Mouse (Mus musculus): ENCODE data around the gene Vps26c. TPM values are rescaled to one million over a fixed set of nuclear protein-coding genes. Genes with fewer than 3 reads are reported as not detected.

Gene Vps26c
- total RNA-seq, 4 experiments from 2014 or later, result 32.4 to 44.2 (median 39.2) TPM

DNA sequence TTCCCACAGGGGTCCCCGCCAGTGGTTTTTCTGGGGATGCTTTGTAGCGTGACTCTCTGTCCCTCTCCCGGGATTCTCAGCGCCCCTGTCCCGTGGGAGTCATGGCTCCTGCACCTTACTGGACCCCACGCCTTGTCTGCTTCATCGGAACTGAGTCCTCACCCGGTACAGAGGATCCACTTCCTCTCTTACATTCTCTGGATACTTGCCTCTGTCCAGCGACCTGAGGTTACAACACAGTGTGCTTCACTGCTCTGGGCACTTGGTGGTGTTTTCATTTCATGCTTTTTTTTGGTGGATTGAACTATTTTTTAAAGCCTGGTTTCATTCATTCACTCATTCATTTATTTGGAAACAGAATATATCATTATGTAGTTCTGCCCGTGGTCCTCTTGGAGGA lies 23.2 kb upstream of the Vps26c start:
- no peak for DNase-seq (ENCODE audit: low spot score in 2 of 2)

DNA sequence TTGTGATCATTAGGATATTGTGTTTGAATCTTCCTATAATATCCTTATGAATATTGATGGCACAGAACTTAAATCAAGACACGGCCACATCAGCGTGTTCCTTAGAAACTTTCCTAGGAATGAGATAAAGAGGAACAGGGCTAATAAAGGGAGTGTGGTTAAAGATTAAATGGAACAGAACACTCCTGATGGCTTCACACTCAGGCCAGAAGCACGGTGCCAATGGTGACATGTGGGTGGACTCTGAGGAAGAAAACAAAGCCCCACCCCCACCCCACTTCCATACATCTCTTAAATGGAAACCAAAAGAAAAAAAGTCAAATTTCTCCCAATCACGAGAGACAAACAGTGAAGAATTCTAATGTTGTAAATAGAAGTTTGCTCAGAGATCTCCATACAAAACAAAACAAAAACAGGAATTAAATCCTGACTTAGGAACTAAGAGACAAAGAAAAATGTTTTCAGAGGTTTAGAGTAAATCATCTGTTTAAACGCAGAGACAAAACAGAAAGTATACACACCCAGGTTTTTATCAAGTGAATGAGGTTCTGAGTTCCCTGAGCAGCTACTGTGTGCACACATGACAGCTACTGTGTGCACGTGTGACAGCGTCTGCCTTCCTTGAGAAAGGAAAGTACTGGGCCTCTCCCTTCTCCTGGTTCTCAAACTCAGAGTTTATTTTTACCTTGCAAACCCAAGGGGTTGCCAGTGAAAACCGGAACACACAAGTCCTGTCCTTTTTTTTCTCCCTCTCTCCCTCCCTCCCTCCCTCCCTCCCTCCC lies 19.3 kb upstream of the Vps26c start:
- DNase-seq (ENCODE audit: low spot score in 2 of 2), result no peak

GRCm38 (mm10) chr16:94544540-94545105 lies 18.0 kb upstream of the Vps26c start:
- DNase-seq (ENCODE audit: low spot score in 2 of 2), result no peak

GRCm38 (mm10) chr16:94542898-94543297 lies 16.3 kb upstream of the Vps26c start:
- no peak for DNase-seq (ENCODE audit: low spot score in 2 of 2)

DNA sequence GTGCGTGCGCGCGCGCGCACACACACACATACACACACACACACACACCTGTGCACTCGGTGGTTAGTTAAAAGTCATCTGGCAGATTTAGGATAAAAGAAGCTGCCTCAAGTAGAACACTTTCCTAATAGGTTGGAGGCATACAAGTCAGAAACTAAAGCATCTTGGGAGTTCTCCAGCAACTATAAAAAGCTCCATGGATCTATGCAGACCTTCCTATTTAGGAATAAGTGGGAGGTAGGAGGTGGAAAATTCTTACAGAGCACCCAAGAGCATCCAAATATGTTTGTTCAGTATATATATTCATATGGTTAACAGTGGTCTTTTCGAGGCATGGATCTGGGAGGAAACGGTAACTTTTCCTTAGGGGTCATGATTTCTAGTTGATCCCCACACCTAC lies 13.5 kb upstream of the Vps26c start:
- DNase-seq (ENCODE audit: low spot score in 2 of 2), result no peak

DNA sequence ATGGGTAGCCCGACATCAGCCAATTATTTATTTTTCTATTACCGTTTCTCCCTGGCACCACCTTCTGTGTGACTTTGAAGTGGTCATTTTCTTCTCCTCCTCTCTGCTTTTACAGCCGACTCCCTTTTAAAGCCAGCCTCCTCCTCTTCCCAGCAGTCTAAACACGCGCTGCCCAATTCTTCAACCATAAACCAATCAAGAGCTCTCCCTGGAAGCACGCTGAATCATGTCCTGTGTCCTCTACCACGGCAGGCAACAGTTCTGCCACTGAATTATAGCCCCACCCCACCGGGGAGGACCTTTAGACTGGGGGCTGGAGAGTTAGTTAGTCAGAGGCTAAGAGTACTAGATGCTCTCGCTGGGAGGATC lies 10.5 kb upstream of the Vps26c start:
- no peak for DNase-seq (ENCODE audit: low spot score in 2 of 2)

DNA sequence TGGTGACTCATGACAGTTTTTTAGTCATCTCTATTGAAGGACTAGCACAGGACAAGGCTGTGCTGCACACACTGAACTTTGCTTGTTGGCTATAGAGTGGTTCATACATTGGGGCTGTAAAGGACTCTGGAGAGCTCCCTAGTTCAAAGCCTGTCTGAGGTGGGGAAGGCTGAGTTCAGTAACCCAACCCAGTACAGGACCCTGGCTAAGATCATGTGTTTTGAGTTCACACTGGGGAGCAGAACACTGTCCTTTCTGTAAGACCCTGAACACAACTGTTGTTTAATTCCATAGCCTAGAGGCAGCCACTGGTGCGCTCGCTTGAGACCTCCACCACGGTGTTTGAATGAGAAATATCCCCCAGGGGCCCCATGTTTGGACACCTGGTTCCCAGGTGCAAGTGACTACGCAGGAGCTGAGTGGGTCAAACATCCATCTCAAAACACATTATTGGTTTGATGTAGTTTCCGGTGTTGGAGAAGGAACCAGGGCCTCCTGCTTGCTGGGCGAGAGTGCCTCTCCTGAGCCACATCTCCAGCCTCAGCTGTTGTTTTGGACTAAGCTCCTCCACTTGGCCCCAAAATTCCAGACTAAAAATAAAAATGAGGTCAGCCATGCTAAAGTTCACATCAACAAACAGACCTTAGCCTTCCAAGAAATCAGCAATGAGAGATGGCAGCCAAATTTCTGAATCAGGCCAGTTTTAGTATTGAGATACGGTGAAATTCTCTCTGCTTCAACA lies 10.0 kb upstream of the Vps26c start:
- DNase-seq (ENCODE audit: low spot score in 2 of 2), result no peak

GRCm38 (mm10) chr16:94535716-94536115 lies 9.1 kb upstream of the Vps26c start:
- DNase-seq (ENCODE audit: low spot score in 2 of 2), result no peak

GRCm38 (mm10) chr16:94533679-94534078 lies 7.0 kb upstream of the Vps26c start:
- no peak for DNase-seq (ENCODE audit: low spot score in 2 of 2)

GRCm38 (mm10) chr16:94531268-94531667 lies 4.6 kb upstream of the Vps26c start:
- DNase-seq (ENCODE audit: low spot score in 2 of 2), result no peak

GRCm38 (mm10) chr16:94527546-94527945 lies 916 bp upstream of the Vps26c start:
- DNase-seq (ENCODE audit: low spot score in 2 of 2), result no peak

- DNase-seq (ENCODE audit: low spot score in 2 of 2), result no peak
These were observed 513 bp upstream of the Vps26c start for GRCm38 (mm10) chr16:94527152-94527534.

DNA sequence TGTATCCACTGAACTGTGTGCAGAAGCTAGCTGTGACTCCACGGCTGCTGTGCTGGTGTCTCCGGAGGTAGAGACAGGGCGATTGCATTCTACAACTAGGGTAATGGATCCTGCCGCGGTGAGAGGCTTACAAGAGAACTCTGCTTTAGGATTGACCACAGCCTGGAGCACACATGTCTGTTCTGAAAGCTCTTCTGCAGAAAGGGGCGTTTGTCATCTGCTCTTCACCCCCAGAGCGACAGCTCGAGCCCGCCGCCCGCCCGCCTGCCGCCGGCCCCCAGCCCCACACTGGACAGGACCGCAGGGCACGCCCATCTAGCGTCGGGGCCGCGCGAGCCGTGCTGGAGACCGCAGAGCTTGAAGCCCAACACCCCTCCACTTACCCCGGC lies 681 bp downstream of the Vps26c start:
- peak in 1 of 2 experiments; percentile 41 for DNase-seq (ENCODE audit: low spot score in 2 of 2)

DNA sequence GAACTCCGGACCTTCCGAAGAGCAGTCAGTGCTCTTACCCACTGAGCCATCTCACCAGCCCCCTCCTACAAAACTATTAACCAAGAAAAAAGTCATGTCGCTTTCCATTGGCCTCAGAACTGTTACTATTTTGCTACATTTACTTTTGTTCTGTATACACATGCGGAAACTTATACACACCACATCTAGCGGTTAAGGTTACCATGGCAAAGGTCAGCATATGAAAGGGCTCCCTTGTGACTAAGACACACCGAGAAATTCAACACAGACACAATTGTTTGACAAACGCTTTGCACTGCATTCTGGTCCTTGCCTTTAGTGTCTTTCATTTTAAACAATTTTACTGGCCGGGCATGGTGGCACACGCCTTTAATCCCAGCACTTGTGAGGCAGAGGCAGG lies 1.9 kb downstream of the Vps26c start:
- no peak for DNase-seq (ENCODE audit: low spot score in 2 of 2)

- no peak for DNase-seq (ENCODE audit: low spot score in 2 of 2)
These were observed 2.8 kb downstream of the Vps26c start for GRCm38 (mm10) chr16:94523594-94524377.

DNA sequence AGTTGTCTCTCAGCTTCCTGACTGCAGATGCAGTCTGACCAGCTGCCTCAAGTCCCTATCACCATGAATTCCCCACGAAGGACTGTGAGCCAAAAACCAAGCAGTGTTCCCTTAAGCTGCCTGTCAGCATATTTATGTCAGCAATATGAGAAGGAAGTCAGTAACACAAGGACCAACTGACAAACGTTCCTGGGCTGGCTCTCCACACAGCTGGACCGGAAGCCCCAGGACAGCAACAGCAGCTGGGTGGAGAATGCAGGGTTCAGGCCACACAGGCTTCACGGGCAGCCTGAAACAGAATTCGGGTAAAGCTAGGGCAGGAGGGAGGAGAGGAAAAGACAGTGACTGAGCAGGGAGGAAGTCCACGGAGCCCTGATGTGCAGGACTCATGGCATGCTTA lies 7.6 kb downstream of the Vps26c start:
- no peak for DNase-seq (ENCODE audit: low spot score in 2 of 2)

DNA sequence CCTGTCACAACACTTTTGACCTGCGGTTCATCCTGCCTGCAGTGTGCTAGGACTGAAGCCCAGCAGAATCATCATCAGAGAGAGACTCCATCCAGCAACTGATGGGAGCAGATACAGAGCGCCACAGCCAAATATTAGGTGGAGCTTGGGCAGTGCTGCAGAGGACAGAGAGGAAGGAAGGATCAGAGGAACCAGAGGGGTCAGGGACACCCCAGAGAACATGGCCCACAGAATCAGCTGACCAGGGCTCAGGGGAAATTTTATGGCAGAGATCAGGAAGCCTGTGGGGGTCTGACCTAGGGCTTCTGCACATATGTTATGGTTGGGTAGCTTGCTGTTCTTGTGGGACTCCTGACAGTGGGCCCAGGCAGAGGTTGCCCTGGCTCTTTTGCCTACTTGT lies 9.0 kb downstream of the Vps26c start:
- DNase-seq (ENCODE audit: low spot score in 2 of 2), result no peak

GRCm38 (mm10) chr16:94509983-94510382 lies 16.6 kb downstream of the Vps26c start:
- no peak for DNase-seq (ENCODE audit: low spot score in 2 of 2)

DNA sequence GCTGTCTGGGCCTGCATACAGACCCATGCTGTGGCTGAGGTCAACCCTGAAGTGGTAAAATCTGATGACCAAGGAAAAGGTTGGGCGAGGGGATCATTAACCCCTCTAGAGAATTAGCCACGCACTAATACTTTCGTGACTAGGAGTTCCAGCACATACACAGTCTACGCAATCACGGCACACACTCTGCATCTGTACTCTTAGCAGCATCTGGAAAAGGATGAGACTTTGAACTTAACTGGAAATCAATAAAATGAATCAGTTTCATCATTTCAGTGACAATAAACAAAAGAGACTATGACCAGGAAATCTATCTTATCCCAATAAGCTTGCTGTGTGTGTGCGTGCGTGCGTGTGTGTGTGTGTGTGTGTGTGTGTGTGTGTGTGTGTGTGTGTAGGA lies 17.9 kb downstream of the Vps26c start:
- no peak for DNase-seq (ENCODE audit: low spot score in 2 of 2)

GRCm38 (mm10) chr16:94507071-94507470 lies 19.6 kb downstream of the Vps26c start:
- no peak for DNase-seq (ENCODE audit: low spot score in 2 of 2)

DNA sequence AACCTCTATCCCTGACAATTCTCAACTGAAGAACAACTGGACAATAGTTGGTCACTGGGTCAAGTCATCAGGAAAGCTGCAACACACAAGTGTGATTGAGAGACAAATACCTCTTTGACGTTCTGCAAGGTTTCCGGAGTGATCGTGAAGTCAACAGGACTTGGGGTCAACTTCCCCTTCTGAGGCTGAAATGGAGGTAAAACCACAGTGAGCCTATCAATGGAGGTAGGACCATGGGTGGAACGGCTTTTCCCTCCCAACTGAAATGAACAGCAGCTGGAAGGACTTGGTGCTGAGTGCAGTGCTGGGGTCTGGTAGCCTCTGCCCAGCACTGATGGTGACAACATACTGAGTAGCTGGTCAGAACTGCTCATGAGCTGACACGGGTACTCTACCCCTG lies 22.4 kb downstream of the Vps26c start:
- no peak for DNase-seq (ENCODE audit: low spot score in 2 of 2)

DNA sequence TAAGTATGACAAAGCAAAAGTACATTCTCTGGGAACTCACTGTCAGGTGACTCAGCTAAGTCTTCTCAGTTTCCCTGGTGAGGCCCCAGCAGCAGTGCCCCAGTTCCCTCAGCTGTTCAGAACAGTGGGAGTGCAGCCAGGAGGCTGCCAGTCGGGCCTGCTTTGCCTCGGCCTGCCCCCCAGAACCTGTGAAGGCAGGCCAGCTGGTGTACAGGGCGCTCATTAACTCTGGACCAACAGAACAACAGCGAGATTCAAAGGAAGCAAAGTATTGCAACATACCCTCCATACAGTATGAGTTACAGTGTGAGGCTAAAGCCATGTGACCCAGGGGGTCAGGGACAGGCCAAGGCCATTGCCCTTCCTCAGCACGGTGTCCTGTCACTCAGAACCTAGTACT lies 28.7 kb downstream of the Vps26c start:
- DNase-seq (ENCODE audit: low spot score in 2 of 2), result peak in 1 of 2 experiments; percentile 67

All from left cerebral cortex, adult 8-10 months (tissue).